Mouse (Mus musculus): Measurements from ENCODE around the gene Rassf1. TPM values are rescaled to one million over a fixed set of nuclear protein-coding genes. Genes with fewer than 3 reads are reported as not detected.
A peak's percentile ranks its signal among the peaks of the same experiment; 100 is the strongest.

Gene Rassf1
- total RNA-seq, 2 experiments from 2014 or later, result 11.1 to 11.6 TPM

DNA sequence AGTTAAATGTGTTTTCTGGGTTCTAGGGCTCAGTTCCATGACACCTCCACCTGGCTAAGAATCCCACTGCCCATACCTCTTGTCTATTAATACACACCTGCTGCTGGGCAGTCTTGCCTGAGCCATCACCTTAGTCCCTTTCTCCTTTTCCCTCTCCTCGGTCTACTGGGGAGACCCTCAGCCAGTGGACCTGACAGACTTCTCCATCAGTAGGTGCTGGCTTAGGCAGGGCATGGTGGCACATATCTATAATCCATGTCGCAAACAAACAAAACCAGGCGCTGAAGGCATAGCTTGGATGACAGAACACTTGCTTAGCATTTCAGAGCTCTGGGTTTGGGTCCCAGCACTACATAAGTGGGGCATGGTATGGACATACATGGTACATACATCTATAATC is 12.6 kb upstream of the Rassf1 start:
- DNase-seq, result no peak

DNA sequence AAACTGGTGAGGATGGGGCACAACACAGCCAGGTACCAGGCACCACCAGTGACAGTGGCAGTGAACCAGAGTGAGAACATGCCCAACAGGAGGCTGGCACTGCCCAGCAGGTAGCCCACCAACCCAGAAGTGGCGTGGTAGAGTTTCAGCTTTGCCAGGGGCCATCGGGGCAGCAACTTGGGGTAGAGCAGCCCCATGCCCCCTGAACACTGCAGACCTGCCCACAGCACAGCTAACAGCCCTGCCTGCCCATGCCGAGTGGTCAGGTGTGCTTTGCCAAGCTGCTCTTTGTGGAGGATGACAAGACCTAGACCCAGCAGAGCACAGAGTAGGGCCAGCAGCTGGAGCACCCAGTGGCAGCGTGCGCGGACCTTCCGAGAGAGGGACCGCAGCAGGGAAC is 11.4 kb upstream of the Rassf1 start:
- intact Hi-C loops (cut with DNase I; ENCODE audit: low total_unique reads), result no loop called here
- DNase-seq, result no peak

More for the DNA sequence above, 12.6 kb upstream of the Rassf1 start:
- intact Hi-C loops (cut with DNase I; ENCODE audit: low total_unique reads), result no loop called here

DNA sequence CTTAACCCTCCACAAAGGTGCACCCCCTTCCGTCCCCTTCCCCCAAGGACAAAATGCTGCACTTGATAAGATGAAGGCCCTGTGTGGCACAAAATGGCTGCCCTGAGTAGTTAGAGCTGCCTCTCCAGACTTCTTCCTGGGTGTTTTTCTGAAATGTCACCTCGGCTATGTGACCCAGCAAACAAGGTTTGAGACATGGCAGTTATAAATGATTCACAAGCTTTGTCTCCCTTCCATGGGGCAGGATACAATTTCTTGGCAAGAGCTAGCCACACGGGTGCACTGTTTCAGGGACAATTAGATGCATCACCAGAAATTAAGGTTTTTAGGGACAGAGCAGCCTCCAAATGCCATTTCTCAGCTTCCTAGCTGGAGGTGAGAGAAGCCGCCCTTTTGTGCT is 10.9 kb upstream of the Rassf1 start:
- intact Hi-C loops (cut with DNase I; ENCODE audit: low total_unique reads), result no loop called here
- DNase-seq, result no peak

DNA sequence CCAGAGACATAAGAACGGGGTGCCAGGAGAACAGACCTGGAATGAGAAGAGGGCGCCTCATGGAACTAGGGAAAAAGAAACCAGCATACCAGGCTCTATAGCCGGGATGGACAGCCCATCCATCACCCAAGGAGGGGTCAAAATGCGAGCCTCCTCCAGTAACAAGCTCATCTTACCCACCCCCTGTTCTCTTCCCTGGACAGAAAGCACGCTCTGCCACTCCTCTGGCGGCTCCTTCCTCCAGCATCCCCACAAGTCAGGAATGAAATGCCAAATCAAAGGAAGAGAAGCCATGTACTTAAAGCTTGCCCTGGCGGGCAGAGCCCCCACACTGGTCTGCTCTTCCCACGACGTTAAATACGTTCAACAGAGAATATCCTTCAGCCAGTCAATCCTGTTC is 10.3 kb upstream of the Rassf1 start:
- intact Hi-C loops (cut with DNase I; ENCODE audit: low total_unique reads), result no loop called here
- no peak for DNase-seq

DNA sequence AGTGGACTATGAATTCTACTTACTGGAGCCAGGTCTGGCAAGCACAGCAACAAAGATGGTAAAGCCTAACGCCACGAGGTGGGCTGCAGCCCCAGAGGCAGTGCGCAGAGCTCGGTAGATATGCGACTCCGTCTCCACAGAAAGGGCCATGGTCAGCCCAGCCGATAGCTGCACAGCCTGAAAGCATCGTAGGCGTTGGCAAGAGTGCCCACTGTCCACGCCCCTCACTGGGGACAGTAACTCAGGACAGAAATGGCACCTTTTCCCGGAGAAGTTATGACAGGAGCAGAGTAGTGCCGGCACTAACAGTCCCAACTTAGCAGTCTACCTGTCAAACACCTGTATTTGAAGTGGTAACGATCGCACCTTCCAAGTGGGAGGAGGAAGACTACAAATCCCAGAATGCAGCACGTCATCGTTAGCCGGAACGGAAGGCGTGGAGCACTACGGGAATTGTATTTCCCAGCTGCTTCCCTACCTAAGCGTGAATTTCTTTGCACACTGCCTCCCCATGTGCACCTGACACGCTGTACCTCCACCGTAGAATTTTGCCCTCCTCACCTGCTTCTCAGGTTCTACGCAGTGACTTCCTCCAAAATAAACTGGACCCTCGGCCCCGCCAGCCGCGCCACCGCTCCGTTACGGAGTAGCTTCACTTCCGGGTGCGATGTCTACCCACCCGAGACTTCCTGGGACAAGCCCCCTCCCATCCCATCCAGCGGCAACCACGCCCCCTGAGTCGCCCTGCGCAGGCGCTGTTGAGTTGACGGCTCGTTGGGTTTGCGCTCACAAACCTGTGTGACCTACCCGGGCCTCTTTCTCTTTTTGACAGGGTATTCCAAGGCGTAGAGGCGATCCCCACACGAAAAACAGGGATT is 9.6 kb upstream of the Rassf1 start, which contains the start of the genes Cyb561d2 and Nprl2:
Gene Cyb561d2, minus strand, starts transcription at position 720 of the 878 bp plus-strand sequence.
Gene Nprl2, plus strand, starts transcription at position 753 of the 878 bp plus-strand sequence.
- peak; percentile 93 for DNase-seq
- intact Hi-C loops (cut with DNase I; ENCODE audit: low total_unique reads), result no loop called here

DNA sequence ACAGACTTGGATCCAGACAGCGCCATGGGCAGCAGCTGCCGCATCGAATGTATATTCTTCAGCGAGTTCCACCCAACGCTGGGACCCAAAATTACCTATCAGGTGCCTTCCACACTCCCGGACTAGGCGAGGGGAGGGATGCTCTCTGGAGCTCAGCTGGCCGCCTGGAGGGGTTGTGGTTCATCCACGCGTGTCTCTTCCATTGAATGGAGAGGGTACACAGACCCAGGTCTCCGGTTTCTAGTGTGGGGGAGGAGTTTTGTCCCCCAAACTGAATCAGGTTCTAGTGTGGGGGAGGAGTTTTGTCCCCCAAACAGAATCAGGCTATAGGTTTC is 9.0 kb upstream of the Rassf1 start:
- no peak for DNase-seq
- intact Hi-C loops (cut with DNase I; ENCODE audit: low total_unique reads), result no loop called here

DNA sequence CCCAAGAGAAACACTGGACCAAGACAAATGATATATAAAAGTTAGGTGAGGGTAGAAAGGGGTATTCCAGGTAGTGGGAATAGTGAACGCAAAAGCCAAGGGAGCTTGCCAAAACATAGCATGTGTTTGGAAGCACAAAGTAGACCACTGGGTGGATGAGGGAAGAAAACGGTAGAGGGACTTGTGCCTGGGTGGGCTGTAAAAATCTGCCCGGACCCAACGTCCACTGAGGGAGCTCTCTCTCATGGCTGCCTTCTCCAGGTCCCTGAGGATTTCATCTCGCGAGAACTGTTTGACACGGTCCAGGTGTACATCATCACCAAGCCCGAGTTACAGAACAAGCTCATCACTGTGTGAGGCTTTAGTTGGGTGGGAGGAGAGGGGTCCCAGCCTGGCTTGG is 8.6 kb upstream of the Rassf1 start:
- DNase-seq, result no peak
- intact Hi-C loops (cut with DNase I; ENCODE audit: low total_unique reads), result no loop called here

DNA sequence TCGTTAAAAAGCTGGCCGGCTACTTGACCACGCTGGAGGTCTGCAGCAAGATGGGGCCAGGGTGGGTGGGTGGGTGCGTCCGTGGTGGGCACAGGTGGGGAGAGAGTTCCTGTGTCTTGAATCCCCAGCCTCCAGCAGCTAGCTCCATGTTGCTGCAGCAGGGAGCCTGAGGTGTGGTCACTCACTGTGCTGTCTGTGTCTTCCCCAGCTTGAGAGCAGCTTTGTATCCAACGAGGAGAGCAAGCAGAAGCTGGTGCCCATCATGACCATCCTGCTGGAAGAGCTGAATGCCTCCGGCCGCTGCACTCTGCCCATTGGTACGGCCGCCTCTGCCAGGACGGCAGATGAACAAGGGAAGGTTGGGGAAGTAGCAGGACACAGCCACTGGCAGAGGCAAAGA is 8.1 kb upstream of the Rassf1 start:
- intact Hi-C loops (cut with DNase I; ENCODE audit: low total_unique reads), result no loop called here

DNA sequence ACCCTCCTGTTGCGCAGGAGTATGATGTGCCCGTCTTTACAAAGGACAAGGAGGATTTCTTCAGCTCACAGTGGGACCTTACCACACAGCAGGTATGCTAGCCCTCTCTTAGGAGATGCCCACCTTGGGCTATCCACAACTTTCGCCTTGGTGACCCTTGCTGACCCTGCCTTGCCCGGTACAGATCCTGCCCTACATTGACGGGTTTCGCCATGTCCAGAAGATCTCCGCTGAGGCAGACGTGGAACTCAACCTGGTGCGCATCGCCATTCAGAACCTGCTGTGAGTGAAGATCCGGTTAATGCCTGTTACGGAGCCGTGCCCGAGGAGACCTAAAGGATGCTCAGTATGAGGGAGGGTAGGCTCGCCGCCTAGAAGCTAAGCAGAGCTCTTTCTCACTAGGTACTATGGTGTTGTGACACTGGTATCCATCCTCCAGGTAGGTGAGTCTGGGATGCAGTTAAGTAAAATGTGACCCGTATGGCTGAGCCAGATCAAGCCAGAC is 7.1 kb upstream of the Rassf1 start:
- DNase-seq, result no peak
- intact Hi-C loops (cut with DNase I; ENCODE audit: low total_unique reads), result no loop called here

More for the DNA sequence above, 8.1 kb upstream of the Rassf1 start:
- no peak for DNase-seq

DNA sequence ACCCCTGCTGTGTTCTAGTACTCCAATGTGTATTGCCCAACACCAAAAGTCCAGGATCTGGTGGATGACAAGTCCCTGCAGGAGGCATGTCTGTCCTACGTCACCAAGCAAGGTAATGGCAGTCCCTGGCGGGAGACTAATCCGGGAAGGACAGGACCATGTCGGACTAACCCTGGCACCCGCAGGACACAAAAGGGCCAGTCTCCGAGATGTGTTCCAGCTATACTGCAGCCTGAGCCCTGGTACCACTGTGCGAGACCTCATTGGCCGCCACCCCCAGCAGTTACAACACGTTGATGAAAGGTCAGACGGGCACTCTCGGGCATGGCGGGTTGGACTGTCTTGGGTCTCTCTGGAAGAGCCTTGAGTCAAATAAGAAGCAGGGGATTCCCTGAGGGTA is 6.6 kb upstream of the Rassf1 start:
- no peak for DNase-seq
- intact Hi-C loops (cut with DNase I; ENCODE audit: low total_unique reads), result no loop called here

DNA sequence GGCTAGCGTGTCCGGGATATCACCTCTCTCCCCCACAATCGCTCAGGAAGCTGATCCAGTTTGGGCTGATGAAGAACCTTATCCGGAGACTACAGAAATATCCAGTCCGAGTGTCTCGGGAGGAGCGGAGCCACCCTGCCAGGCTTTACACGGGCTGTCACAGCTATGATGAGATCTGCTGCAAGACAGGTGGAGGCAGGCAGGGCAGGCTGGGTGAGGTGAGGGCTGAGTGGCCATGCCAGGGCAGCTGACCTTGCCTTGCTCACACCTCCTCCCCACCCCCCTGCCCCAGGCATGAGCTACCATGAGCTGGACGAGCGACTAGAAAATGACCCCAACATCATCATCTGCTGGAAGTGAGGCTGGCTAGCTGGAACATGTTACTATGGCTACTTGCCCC is 6.2 kb upstream of the Rassf1 start:
- intact Hi-C loops (cut with DNase I; ENCODE audit: low total_unique reads), result no loop called here

DNA sequence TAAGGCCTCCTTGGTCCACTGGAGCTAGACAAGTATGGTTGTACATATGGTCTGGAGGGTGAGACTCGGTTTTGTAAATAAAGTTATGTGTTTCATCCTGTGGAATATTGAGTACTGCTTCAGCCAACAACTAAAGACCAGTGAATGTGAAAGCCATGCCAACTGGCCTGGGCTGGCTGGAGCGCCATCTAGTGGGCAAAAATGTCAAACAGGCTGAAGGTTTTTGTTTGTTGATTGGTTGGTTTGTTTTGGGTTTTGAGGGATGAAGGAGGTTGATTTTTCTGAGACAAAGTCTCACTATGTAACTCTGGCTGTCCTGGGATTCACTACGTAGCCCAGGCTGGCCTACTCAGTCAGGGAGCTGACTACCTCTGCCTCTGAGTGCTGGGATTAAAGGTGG is 5.8 kb upstream of the Rassf1 start:
- DNase-seq, result peak; percentile 71
- intact Hi-C loops (cut with DNase I; ENCODE audit: low total_unique reads), result no loop called here

More for the DNA sequence above, 6.2 kb upstream of the Rassf1 start:
- no peak for DNase-seq

DNA sequence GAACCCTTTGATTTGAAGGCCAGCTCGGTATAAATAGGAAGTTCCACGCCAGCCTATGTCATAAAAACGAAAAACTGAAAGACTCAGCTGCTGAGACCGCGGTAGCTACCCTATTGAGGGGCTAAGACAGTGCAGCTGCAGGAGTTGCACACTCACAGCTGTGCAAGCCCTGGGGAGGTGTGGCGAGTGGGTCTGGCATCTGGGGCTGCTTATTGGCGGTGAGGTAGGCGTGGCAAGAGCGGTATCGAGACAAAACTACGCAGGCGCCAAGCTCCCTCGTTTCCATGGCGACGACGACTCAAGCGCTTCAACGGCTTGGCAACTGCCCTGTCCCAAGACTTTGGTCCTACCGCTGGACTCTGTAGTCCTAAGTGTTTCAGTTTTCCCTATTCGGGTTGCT is 4.3 kb upstream of the Rassf1 start, which contains the start of gene Zmynd10:
Gene Zmynd10, plus strand, starts transcription at position 273 of the 400 bp plus-strand sequence.
- DNase-seq, result peak; percentile 89
- intact Hi-C loops (cut with DNase I; ENCODE audit: low total_unique reads), result no loop called here

DNA sequence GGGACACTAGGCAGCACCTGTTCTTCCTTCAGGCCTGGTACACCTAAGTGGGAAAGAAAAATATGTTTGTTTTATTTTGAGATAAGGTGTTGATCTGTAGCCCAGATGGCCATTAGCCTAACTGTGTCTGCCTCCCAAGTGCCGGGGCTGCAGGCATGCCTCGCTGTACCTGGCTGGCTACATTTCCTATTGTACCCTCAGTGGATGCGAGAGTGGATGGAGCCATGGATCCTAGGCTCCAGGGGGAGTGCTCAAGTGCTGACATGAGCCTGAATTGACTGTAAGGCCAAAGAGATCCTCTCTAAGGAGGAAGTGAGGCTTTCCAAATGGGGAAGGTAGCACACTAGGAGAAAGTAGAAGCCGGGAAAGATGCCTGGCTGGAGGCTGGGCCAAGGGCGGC is 3.4 kb upstream of the Rassf1 start:
- DNase-seq, result no peak
- intact Hi-C loops (cut with DNase I; ENCODE audit: low total_unique reads), result no loop called here

DNA sequence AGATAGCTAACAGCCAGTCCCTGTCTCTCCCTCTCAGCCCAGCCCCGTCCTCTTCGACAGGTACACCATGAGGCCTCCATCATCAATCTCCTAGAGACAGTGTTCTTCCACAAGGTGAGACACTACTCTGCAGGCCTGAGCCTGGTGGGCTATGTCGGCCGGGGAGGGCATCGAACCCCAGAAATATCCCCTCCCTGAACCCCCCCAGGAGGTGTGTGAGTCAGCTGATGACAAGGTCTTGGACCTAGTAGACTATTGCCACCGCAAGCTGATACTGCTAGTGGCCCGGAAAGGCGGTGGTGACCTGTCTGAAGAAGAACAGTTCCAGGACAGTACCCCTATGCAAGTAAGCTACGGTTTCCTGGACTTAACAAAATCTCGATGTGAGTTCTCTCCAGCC is 2.5 kb upstream of the Rassf1 start:
- intact Hi-C loops (cut with DNase I; ENCODE audit: low total_unique reads), result no loop called here

DNA sequence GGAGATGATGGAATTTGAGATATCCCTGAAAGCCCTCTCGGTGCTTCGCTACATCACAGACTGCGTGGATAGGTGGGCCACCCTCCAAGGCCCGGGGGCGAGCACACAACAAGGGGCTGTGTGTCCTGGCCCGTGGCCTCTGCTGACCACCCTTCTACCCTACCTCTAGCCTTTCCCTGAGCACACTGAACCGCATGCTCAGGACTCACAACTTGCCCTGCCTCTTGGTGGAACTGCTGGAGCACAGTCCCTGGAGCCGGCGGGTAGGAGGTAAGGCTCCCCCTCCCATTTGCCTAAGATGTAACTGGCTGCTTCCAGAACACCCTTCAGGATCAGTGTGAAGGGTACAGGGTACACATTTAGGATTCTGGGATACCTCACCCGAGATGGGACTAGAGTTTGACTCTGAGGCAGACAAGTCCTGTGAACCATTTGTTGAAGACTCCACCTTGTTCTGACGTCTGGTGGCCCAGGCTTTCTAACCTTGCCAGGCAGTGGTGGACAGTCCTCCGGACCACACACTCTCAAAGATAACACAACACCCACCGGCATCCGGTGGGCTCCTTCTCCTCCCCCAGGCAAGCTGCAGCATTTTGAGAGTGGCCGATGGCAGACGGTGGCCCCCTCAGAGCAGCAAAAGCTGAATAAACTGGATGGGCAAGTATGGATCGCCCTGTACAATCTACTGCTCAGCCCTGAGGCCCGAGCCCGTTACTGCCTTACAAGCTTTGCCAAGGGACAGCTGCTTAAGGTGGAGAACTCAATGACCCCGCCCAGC is 1.9 kb upstream of the Rassf1 start:
- intact Hi-C loops (cut with DNase I; ENCODE audit: low total_unique reads), result no loop called here
- DNase-seq, result no peak

More for the DNA sequence above, 2.5 kb upstream of the Rassf1 start:
- no peak for DNase-seq

DNA sequence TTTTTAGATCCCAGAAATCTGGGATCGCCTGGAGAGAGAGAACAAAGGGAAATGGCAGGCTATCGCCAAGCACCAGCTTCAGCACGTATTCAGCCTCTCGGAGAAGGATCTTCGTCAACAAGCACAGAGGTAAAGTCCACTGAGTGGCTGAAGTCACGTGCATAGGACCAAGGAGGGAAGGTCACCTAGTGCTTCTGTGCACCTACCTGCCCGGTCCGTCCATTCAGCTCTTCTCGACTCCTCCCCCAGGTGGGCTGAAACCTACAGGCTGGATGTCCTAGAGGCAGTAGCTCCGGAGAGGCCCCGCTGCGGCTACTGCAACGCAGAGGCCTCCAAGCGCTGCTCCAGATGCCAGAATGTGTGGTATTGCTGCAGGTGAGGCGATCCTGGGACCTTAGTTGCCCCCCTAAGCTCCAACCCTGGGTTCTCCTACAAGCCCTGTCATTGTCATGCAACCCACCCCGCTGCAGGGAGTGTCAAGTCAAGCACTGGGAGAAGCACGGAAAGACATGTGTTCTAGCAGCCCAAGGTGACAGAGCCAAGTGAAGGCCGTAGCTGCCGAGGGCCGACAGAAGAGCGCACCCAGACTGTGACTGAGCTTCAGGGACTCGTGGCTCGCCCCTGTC is 751 bp upstream of the Rassf1 start:
- no peak for DNase-seq
- intact Hi-C loops (cut with DNase I; ENCODE audit: low total_unique reads), result no loop called here

DNA sequence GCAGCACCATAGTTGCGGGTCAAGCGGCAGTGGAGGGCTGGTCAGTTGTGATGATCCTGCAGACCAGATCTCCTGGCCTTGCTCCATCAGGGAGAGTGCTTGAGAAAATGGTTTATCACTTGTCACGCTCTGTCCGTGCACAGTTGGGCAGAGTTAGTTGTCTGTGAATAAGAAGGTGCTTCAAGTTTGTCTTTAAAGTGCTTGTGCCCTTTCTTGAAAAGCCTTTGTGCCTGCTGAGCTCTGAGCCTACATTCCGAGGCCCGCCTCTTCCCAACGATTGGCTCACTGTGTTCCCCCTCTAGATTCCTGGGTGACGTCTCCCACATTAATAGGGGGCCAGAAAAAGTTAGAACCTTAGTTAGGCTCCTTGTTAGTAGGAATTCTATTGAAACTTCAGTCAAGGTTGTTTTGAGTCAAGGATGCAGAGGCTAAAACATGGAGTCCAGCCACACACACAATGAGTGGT is 568 bp downstream of the Rassf1 start:
- no peak for DNase-seq
- intact Hi-C loops (cut with DNase I; ENCODE audit: low total_unique reads), result no loop called here

DNA sequence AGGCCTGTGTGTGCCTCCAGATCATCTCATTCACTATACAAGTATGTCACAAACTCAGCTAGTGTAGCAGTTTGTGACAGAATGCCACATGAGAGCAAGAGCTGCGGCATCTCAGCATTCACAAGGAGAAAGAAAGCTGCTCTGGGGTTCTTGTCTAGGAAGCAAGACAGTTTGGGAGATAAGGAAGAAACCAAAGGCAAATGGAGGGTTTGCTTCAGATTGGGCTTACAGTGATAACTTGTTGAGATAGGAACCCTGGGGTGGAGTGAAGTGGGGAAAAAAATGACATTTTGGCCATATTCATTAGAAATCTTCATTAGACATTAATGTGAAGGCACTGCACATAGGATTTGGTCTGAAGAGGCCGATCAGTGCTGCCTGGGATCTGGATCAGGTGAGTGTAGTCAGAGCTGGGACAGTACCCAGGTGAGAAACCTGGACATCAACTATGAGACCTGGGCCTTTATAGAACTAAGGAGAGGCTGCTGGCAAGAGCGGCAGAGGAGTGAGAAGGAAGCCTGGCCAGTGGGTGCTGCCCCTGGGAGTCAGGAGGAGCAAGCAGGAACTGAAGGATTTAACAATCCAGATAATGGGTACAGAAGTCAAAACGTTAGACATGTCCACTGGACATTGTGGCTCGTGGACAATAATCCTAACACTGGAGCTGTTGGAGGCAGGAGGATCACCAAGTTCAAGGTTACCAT is 1.5 kb downstream of the Rassf1 start:
- DNase-seq, result no peak
- intact Hi-C loops (cut with DNase I; ENCODE audit: low total_unique reads), result no loop called here
